Mouse (Mus musculus): ENCODE results near the gene Zfand2b.

The Zfand2b gene

GRCm38 (mm10) chr1:75159540-75160255, 8.7 kb upstream of the Zfand2b start:
- no peak for DNase-seq (ENCODE audit: low read depth, low spot score)

GRCm38 (mm10) chr1:75160256-75160617, 8.2 kb upstream of the Zfand2b start:
- DNase-seq (ENCODE audit: low read depth, low spot score) = no peak

- no peak for DNase-seq (ENCODE audit: low read depth, low spot score)
These were observed 364 bp upstream of the Zfand2b start for GRCm38 (mm10) chr1:75168093-75168471.

- no peak for DNase-seq (ENCODE audit: low read depth, low spot score)
These were observed 11.1 kb downstream of the Zfand2b start for GRCm38 (mm10) chr1:75179334-75180104.

GRCm38 (mm10) chr1:75180105-75180590, 11.7 kb downstream of the Zfand2b start, which contains the start of gene Abcb6:
Gene Abcb6 (minus strand): TSS chr1:75180392.
- DNase-seq (ENCODE audit: low read depth, low spot score) = peak; percentile 89

- no peak for DNase-seq (ENCODE audit: low read depth, low spot score)
These were observed 12.3 kb downstream of the Zfand2b start for GRCm38 (mm10) chr1:75180741-75181140.

- no peak for DNase-seq (ENCODE audit: low read depth, low spot score)
These were observed 13.0 kb downstream of the Zfand2b start for GRCm38 (mm10) chr1:75181377-75181870.

- no peak for DNase-seq (ENCODE audit: low read depth, low spot score)
These were observed 13.7 kb downstream of the Zfand2b start for GRCm38 (mm10) chr1:75182160-75182559.

- DNase-seq (ENCODE audit: low read depth, low spot score) = no peak
These were observed 17.0 kb downstream of the Zfand2b start for GRCm38 (mm10) chr1:75185495-75185894.

GRCm38 (mm10) chr1:75187126-75187525, 18.7 kb downstream of the Zfand2b start:
- DNase-seq (ENCODE audit: low read depth, low spot score) = no peak

GRCm38 (mm10) chr1:75187914-75188483, 19.6 kb downstream of the Zfand2b start:
- DNase-seq (ENCODE audit: low read depth, low spot score) = no peak

GRCm38 (mm10) chr1:75190577-75190976, 22.1 kb downstream of the Zfand2b start:
- no peak for DNase-seq (ENCODE audit: low read depth, low spot score)

- DNase-seq (ENCODE audit: low read depth, low spot score) = no peak
These were observed 22.8 kb downstream of the Zfand2b start for GRCm38 (mm10) chr1:75191258-75191621.

GRCm38 (mm10) chr1:75191622-75192402, 23.4 kb downstream of the Zfand2b start, which contains the start of the genes Ankzf1 and Atg9a:
Gene Ankzf1 (plus strand): TSS chr1:75192151.
Gene Atg9a (minus strand): TSS chr1:75192196.
- DNase-seq (ENCODE audit: low read depth, low spot score) = peak; percentile 98

- DNase-seq (ENCODE audit: low read depth, low spot score) = no peak
These were observed 24.0 kb downstream of the Zfand2b start for GRCm38 (mm10) chr1:75192452-75192851.

- no peak for DNase-seq (ENCODE audit: low read depth, low spot score)
These were observed 32.8 kb downstream of the Zfand2b start for GRCm38 (mm10) chr1:75201236-75201635.

- DNase-seq (ENCODE audit: low read depth, low spot score) = peak; percentile 37
These were observed 40.7 kb downstream of the Zfand2b start for GRCm38 (mm10) chr1:75208967-75209678.

GRCm38 (mm10) chr1:75210136-75211087, 42.0 kb downstream of the Zfand2b start, which contains the start of the genes Glb1l and Stk16:
Gene Glb1l (minus strand): TSS chr1:75210813.
Gene Stk16 (plus strand): TSS chr1:75210838.
- DNase-seq (ENCODE audit: low read depth, low spot score) = peak; percentile 97

GRCm38 (mm10) chr1:75211141-75211708, 42.8 kb downstream of the Zfand2b start:
- DNase-seq (ENCODE audit: low read depth, low spot score) = no peak
